Mouse (Mus musculus) yolk sac, embryonic 10.5 days (tissue): ENCODE results near the gene Trappc2.

ENCODE experiments used
- DNase-seq: peaks from one replicate; pipeline ENCODE4 v3.0.0-alpha.2; 2017; ENCODE audit warnings: low spot score

Gene Trappc2

DNA sequence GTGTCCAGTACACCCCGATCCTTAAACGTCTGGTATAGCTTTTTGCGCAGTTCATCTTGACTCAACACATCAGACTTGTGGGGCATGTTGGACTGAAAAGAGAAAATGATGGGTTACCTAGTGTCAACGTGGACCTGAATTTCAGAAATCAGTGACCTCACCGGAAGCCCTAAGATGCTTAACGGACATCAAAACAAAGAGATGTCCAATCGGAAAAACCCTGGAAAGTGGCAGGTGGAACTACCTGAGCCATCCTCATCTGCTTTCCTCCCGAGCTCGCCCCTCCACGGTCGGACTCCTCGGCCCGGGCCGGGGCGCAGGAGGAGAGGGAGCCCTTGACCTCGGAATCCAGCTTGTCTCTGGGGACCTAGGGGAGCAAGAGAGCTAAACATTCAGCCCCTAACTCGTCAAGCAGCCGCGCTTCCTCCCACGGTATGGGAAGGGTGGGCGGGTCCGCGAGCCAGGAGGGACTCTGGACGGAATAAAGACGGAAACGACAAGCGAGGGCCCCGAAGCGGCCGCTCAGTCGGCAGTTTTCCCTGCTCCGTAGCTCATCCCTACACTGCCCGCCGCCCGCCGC, at the start of gene Trappc2:
Gene Trappc2, plus strand, starts transcription at position 539 of the 580 bp plus-strand sequence.
- no peak for DNase-seq

- DNase-seq: no peak
Observed at GRCm38 (mm10) chrX:166393753-166394152, 46.6 kb upstream of the Trappc2 start.

GRCm38 (mm10) chrX:166407865-166408264, 32.5 kb upstream of the Trappc2 start:
- no peak for DNase-seq

DNA sequence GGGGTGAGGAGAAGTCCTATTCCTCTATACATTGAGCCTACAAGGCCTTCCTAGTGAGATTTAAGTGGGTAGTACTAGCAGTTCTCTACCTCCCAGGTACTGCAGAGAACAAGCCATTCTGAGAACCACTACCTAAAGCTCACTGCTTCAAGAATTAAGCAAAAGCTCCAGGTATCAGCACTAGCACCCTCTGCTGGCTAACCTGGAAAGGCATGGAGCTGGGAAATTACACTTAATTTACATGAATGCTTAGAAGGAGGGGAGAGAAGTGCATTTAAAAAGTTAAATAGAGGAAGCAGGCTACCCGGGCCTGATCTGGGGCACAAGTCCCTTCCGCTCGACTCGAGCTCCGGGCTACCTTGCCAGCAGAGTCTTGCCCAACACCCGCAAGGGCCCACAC, 24.2 kb upstream of the Trappc2 start:
- no peak for DNase-seq

DNA sequence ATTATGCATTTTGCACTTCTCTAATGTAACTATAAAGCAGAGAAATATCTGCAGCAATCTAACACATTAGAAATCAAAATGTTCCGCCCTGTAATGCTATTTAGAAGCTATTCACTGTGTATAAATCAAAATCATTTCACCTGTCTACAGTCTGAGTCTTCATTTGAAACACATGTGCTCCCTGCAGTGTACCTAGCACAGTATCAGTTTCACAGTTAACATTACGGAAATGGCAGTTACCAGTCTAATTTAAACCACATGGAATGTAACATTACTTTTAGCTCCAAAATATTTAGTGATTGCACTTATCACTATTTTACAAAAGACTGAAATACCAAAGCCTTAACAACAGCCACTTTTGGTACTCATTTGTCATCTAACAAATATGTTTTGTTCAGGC, 5.6 kb upstream of the Trappc2 start:
- no peak for DNase-seq

DNA sequence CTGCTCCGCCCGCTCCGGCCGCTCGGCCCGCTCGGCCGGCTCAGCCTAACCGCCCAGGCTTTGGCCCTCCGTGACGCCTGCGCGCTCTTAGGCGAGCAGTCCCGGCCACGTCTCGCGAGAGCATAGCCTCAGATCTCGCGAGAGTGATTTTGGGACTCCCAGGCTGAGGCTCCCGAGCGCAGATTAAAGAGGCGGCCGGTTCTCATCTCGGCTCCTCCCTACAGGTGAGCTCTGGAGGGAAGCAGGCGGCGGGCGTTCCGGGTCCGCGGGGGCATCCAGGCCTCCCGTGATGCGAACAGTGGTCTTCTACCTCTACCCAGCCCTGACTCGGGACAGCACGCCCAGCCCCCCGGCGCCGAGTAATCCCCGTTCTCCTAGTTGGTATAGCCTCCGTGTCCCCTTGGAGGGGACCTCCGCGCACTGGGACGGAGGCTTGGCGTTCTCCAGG, 266 bp downstream of the Trappc2 start, which contains the start of gene Ofd1:
Gene Ofd1, minus strand, starts transcription at position 89 of the 448 bp plus-strand sequence.
- DNase-seq: peak; percentile 86

DNA sequence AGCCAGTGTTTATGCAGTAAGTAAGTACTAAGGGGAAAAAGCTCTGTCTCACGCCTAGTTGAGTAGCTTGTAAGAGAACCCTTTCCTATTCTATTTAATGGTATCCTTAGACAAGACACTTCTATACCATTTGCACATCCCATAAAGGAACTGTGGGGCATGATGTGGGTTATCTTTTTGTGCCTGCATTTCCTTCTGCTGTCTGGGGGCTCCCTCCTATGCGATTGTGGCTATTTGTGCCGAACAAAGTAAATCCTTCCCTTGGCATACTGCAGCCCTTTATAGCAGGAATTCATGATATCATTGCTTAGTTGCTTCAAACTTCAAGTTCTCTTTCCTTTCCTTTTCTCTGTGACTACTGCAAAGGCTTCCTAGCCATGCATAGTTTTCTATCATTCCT, 4.2 kb downstream of the Trappc2 start:
- DNase-seq: no peak

- DNase-seq: no peak
Observed at GRCm38 (mm10) chrX:166453532-166453931, 13.2 kb downstream of the Trappc2 start.

- DNase-seq: no peak
Observed at GRCm38 (mm10) chrX:166454331-166454730, 14.0 kb downstream of the Trappc2 start.

GRCm38 (mm10) chrX:166455525-166455924, 15.2 kb downstream of the Trappc2 start:
- DNase-seq: no peak

DNA sequence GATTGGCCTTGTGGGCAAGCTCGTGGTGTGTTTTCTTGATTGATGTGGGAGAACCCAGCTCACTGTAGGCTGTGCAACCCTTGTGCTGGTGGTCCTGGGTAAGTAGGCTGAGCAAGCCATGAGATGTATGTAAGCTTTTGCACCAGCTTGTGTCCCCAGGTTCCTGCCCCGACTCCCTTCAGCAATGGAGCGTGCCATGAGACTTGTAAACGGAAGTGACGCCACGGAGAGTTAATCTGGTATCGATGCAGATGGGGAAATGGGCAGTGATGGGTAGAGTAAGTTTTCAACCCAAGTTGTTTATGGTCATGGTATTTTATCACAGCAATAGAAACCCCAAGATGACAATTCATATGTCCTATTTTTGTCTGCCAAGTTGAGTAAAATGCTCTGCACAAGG, 27.9 kb downstream of the Trappc2 start:
- no peak for DNase-seq

GRCm38 (mm10) chrX:166472612-166473011, 32.2 kb downstream of the Trappc2 start:
- peak; percentile 13 for DNase-seq

- DNase-seq: no peak
Observed at GRCm38 (mm10) chrX:166477393-166477792, 37.0 kb downstream of the Trappc2 start.

DNA sequence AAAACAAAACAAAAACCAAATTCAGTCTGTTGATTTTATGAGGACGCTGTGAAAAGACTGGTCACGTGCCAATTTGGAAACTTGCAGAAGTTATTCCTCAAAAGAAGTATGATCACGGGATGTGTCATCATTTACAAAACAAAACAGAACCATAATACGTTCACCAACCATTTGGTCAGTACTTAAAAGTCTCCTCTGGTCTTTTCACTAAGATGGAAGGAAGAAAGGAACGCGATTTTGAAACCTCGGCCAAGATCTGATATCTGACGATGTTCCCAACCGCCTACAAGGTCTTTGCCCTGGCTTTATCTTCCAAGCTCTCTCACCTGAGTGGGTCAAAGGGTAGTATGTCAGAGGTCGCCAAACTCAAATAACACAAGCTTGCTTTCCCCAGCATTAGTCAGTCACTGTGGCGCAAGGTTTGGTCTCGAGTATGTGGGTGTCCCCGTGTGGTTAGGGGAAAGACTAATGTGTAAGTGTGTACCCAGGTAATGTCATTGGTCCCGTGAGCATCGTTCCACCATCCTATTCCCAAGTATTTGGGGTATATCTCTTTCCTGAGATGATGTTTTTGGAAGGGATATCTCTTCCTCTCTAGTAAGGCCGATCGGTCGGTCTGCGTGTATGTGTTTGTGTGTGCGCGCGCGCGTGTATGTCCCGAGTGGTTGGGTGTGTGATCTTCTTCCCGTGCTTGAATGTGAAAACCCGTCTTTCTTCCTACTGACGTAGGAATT, 38.4 kb downstream of the Trappc2 start:
- peak; percentile 71 for DNase-seq

DNA sequence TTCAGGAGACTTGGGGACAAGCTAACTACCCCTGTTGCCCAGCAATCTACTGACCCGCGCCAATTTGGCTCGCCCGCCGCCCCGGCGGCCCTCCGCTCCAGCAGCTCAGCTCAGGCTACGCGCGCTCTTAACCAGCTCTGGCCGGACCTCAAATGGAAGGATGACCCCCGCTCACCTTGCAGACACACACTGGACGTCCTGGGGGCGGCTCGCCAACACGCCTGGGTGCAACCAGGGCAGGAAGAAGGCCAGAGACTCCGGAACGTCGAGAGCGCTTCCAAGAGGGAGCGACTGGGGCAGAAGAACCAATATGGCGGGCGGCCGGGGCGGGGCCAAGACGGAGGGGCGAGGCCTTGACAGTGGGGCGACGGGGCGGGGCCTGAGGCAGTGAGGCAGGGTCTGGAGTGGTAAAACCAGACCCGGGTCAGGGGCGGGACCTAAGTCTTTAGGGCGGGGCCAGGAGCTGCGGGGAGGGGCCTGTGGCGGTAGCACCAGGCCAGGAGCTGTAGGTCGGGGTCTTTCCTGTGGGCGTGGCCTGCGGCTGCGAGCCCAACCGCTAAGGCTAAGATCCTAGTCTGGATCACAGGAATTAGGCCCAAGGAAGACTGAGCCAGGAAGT, 39.1 kb downstream of the Trappc2 start, which contains the start of gene Rab9:
Gene Rab9, minus strand, starts transcription at position 503 of the 619 bp plus-strand sequence.
- DNase-seq: peak; percentile 96

DNA sequence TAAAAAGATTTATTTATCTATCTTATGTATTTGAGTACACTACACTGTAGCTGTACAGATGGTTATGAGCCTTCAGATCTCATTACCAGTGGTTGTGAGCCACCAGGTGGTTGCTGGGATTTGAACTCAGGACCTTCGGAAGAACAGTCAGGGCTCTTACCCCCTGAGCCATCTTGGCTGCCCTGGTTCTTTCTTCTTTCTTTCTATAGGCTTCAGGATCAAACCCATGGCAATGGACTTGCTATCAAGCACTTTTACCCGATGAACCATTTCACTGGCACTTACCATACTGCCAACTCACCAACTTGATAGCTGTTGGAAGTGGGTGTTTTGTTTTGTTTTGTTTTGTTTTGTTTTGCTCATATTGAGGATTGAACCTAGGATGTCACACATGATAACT, 54.7 kb downstream of the Trappc2 start:
- DNase-seq: no peak

GRCm38 (mm10) chrX:166497771-166498170, 57.4 kb downstream of the Trappc2 start:
- no peak for DNase-seq

GRCm38 (mm10) chrX:166499496-166500190, 59.3 kb downstream of the Trappc2 start:
- no peak for DNase-seq
